In genomic region chr7:59080109-59080508, GRCm38 (mm10) we compare ENCODE assay signal across 11 mouse cellular contexts.
DNase-seq lines count a peak whose midpoint lies in the region; ATAC-seq and TF ChIP-seq lines count a peak whose summit lies in the region.
"Had no signal": no experiment of that assay in that cellular context is flagged by ENCODE, and none has a peak within 500 bp of the region (broad histone marks: within the 10 kb centered on the region; RNA-seq: fewer than 3 reads in every experiment).

No protein-coding gene starts in this region.

- TF ChIP-seq CTCF in lung, postnatal 0 days (IDR thresholded peaks at IDR 0.05): peak; percentile 48

- no peak overlapping the region for H3K9ac ChIP-seq in lung, postnatal 0 days (replicated peaks; ENCODE audit: low read depth)
- H3K9ac ChIP-seq in midbrain, embryonic 14.5 days (replicated peaks; ENCODE audit: low read length): no peak overlapping the region
- H3K9ac ChIP-seq: limb, embryonic 15.5 days had no signal

- no peak overlapping the region for H3K4me2 ChIP-seq in lung, postnatal 0 days (replicated peaks; ENCODE audit: low read depth, low read length)
- no peak overlapping the region for H3K4me2 ChIP-seq in midbrain, embryonic 14.5 days (ENCODE audit: low read length)
- H3K4me2 ChIP-seq: limb, embryonic 15.5 days had no signal

- ATAC-seq in lung, postnatal 0 days: no peak
- ATAC-seq in midbrain, embryonic 14.5 days (ENCODE audit: low FRiP score, low TSS enrichment): no peak; the same call in 1 of the 2 replicates

- TF ChIP-seq EP300 in lung, postnatal 0 days (IDR thresholded peaks at IDR 0.05): no peak

- DNase-seq in cerebellum, adult 18-20 months: peak; percentile 2 to 11
- DNase-seq in cerebellum, adult 11-12 months: no peak
- peak; percentile 14 for DNase-seq in lung, postnatal 0 days (ENCODE audit: low spot score)
- no peak for DNase-seq in lung, adult 18-20 months
- DNase-seq in frontal cortex, adult 2 months (ENCODE audit: extremely low spot score in 1 of 2, low spot score in 1 of 2): peak; percentile 19 to 75
- DNase-seq in midbrain, embryonic 14.5 days: peak; percentile 84
- DNase-seq in testis, postnatal 14 days (ENCODE audit: low spot score): no peak
- no peak for DNase-seq in MN1 (ENCODE audit: low spot score)

- H3K9me3 ChIP-seq in lung, postnatal 0 days (ENCODE audit: low read length): no peaks in the 10 kb centered on the region
- H3K9me3 ChIP-seq in midbrain, embryonic 14.5 days (ENCODE audit: control insufficient read depth, low read length): no peaks in the 10 kb centered on the region
- H3K9me3 ChIP-seq: limb, embryonic 15.5 days had no signal

- no peaks in the 10 kb centered on the region for H3K36me3 ChIP-seq in lung, postnatal 0 days (ENCODE audit: insufficient read depth, low read length)
- H3K36me3 ChIP-seq in midbrain, embryonic 14.5 days (ENCODE audit: control insufficient read depth, insufficient read depth, low read length): no peaks in the 10 kb centered on the region
- H3K36me3 ChIP-seq: limb, embryonic 15.5 days had no signal

- no peaks in the 10 kb centered on the region for H3K4me1 ChIP-seq in lung, postnatal 0 days (ENCODE audit: insufficient read depth, low read depth, low read length)
- H3K4me1 ChIP-seq in midbrain, embryonic 14.5 days (ENCODE audit: control insufficient read depth, insufficient read depth, low read length): no peaks in the 10 kb centered on the region
- H3K4me1 ChIP-seq: limb, embryonic 15.5 days had no signal

- no peak overlapping the region for H3K27ac ChIP-seq in lung, postnatal 0 days (ENCODE audit: low read length)
- no peak overlapping the region for H3K27ac ChIP-seq in midbrain, embryonic 14.5 days (replicated peaks; ENCODE audit: low read depth, low read length)
- H3K27ac ChIP-seq: limb, embryonic 15.5 days had no signal

- 61% methylated on average over 7 of the region's 7 CpGs for WGBS in lung, postnatal 0 days
- WGBS in midbrain, embryonic 14.5 days: 62% methylated on average over 7 of the region's 7 CpGs

- H3K4me3 ChIP-seq in lung, postnatal 0 days (ENCODE audit: low read depth, low read length): no peak overlapping the region
- H3K4me3 ChIP-seq in midbrain, embryonic 14.5 days (replicated peaks; ENCODE audit: low read depth, low read length): no peak overlapping the region
- H3K4me3 ChIP-seq: erythroblast, embryonic 14.5 days; limb, embryonic 15.5 days had no signal

- no peaks in the 10 kb centered on the region for H3K27me3 ChIP-seq in lung, postnatal 0 days (replicated peaks; ENCODE audit: insufficient read depth, low read length)
- no peaks in the 10 kb centered on the region for H3K27me3 ChIP-seq in midbrain, embryonic 14.5 days (ENCODE audit: control insufficient read depth, insufficient read depth, low read length)
- H3K27me3 ChIP-seq: CH12.LX; limb, embryonic 15.5 days had no signal

Comparison
In these comparisons a context has a peak if more than half of its experiments do, and no peak if none do; other contexts are left out.
1. DNase-seq: peak in cerebellum, adult 18-20 months (2 of 2), lung, postnatal 0 days (single experiment), frontal cortex, adult 2 months (2 of 2) and midbrain, embryonic 14.5 days (single experiment); none in cerebellum, adult 11-12 months (single experiment), lung, adult 18-20 months (0 of 2), testis, postnatal 14 days (single experiment) and MN1 (single experiment).